Mouse (Mus musculus) induced T-regulatory cell, adult 2 months (primary cell): ENCODE data around the gene Cpsf6.

Experiments used
- DNase-seq: peaks from one replicate; pipeline ENCODE4 v3.0.0-alpha.2; 2012; ENCODE audit warnings: low read depth

The Cpsf6 gene

DNA sequence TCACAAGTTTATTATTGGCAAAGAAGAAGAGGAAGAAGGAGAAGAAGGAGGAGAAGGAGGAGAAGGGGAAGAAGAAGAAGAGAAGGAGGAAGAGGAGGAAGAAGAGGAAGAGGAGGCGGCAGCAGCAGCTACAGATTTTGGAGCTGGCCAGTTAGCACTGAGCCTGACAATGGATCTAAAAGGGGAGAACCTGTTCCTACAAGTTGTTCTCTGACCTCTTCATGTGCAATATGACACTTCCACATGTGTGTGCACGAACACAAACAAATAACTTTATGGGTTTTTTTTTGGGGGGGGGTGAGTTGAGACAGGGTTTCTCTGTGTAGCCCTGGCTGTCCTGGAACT is 5.2 kb upstream of the Cpsf6 start:
- DNase-seq, result no peak

DNA sequence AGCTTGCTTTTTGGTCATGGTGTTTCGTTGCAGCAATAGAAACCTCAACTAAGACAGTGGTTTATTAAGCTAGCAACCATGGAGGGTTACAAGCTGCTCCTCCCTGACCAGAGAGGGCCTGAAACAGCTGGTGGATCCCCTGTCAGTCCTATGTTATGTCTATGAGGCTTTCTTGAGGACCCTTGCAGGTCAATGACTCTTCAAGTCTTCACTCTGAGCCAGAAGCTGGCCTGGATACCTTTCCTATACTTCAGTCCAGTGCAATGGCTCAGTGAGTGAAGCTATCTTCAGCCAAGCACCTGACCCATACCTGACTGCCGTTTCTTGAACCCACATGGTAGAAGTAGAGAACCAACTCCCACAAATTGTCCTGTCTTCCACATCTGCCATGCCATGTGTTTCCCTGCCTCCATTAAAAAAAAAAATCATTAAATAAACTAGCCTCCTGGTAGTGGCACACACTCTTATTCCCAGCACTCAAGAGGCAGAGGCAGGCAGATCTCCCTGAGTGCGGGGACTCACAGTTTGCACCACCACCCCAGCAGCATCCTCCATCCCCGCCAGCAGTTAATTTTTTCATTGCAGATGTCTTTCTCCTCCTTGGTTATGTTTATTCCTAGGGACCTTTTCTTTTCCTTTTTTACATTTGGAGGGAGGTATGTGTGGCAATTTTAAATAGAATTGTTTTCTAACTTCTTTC is 4.7 kb upstream of the Cpsf6 start:
- no peak for DNase-seq

DNA sequence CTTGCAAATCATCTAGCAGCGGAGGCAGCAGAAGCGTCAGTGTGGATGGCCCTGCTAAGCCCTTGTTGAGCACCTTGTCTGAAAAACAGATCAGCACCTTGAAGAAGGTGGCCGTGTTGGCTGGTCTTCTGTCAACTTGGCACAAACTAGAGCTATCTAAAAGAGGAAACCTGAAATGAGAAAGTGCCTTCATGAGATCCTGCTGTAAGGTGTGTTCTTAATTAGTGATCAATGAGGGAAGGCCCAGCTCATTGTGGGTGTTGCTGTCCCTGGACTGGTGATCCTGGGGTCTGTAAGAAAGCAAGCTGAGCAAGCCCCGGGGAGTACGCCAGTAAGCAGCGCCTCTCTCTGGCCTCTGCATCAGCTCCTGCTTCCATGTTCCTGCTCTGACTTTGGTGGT is 4.1 kb upstream of the Cpsf6 start:
- no peak for DNase-seq

DNA sequence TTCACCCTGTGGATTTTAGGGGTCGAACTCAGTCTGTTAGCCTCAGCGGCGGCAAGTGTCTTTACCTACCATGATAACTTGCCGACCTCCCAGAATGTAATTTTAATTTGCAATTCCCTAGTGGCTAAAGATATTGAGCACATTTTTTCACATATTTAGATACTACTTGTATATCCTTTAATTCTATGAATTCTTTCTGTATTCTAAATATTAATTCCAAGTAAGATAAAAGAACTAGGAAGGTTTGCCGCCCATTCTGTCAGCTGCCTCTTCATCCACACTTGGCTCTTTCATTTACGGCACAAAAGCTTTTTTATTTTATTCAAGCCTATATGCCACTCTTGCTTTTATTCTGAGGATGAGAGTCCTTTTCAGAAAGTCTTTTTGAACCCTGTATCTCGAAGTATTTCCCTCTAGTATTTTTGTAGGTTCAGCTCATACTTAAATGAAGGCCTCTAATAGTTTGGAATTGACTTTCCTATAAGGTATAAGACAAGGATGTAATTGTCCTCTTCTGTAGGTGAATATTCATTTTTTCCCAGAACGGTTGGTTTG is 3.3 kb upstream of the Cpsf6 start:
- DNase-seq, result no peak

DNA sequence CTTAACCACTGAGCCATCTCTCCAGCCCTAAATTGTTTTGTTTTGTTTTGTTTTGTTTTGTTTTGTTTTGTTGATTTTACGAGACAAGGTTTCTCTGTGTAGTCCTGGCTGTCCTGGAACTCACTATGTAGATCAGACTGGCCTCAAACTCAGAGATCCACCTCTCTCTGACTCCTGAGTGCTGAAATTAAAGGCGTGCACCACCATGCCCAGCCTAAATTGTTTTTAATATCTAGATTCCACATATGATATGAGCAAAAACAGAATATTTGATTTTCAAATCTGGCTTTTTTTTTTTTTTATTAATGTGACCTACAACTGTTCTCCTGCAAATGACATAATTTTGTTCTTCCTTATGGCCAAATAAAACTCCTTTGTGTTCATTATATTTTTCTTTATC is 2.3 kb upstream of the Cpsf6 start:
- DNase-seq, result no peak

DNA sequence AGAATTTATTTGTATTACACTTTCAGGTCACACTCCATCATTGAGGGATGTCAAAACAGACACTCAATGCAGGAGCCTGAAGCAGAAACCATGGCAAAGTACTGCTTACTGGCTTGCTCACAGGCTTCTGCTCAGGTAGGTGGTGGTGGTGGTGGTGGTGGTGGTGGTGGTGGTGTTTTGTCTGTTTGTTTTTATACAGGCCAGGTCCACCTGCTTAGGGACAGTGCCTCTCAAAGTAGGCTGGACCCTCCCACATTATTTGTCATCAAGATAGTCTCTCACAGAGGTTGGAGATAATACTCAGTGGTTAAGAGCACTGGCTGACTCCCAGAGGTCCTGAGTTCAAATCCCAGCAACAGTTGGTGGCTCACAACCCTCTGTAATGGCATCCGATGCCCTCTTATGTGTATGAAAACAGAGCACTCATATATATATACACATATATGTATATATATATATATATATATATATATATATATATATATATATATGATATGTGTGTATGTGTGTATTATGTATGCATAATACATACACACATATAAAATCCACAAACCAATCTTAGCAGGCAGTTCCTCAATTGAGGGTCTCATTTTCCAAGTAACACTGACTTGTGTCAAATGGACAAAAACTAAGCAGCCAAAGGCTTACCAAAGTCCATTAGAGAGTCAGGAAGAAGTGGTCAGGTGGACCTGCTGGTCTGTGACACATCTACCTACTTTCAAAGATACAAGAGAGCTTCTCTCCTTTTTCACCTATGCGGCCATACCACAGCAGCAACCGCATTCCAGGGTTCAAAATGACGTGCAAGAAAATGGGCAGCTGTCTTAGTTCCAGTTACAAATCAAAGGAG is 1.1 kb upstream of the Cpsf6 start:
- no peak for DNase-seq

DNA sequence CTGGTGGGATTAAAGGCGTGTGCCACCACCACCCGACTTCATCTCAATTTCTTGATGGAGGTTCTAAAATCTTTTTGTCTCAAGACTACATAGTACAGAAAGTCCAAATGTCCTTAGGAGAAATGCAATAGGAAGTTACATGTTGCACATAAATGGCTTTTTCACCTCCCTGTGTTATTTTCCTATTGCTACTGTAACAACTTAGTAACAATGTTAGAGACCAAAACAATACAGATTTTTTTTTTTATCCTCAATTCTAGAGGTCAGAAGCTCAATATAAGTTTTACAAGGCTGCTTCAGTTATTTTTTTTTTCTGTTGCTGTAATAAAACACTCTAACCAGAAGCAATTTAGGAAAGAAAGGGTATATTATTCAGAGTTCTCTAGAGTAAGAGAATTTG is 374 bp downstream of the Cpsf6 start:
- DNase-seq, result no peak

DNA sequence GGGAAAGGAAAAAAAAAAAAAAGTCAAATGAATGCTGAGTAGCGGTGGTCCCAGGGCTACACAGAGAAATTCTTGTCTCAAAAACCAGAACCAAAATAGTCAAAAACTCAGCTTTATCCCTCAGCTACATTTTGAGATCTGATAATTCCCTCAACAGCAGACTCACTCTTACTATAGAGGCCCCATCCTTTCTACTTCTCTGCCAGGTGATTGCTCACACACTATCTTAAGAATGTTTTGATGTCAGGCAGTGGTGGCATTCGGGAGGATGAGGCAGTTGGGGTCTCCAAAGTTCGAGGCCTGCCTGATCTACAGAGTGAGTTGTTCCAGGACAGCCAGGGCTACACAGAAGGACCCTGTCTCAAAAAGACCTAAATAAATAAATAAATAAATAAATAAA is 1.2 kb downstream of the Cpsf6 start:
- no peak for DNase-seq

DNA sequence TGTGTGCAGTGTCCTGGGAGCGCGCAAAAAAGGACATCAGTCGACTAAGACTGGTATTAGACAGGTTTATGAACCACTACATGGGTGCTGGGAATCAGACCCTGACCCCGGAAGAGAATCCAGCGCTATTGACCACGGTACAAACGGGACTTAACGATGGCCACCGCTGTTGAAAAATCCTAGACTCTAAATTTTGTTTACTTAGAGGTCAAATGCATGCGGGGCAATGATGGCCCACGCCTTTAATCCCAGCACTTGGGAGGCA is 1.6 kb downstream of the Cpsf6 start:
- no peak for DNase-seq

DNA sequence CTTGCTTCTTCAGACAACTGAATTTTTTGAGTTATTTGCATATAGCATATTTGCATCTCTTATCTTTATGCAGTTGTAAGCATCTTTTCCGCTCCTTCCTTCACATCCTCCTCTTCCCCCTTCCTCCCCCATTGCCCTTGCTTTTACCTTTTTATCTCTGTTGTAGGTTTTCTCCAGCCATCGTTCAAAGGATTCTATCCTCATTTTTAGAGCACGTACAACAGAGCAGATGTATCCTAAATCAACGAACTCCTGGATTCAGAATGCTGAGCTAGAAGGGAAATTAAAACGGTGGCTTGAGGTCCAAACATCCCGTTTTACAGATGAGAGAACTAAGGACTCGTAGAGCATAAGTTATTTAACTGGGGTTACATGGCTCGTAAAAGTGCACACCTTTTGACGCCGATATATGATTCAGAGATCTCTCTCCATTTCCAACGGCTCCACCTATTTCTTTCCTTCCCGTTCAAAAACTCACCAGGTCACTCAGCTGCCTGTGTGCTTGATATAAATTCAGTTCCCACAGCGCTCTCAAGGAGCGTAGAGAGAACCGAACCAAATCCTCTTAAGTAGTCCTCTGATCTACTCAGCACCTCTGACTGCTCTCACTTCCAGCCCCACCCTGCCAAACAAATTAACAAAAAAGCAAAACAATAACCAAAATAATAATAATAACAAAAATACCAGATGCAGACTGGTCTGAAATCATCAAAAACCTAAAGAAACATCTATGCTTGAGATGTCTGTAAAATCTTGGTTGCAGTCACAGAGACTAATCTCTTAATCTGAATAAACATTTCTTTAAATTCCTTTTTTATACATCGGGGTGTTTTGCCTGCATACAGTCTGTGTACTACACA is 2.2 kb downstream of the Cpsf6 start:
- DNase-seq, result peak; percentile 69

DNA sequence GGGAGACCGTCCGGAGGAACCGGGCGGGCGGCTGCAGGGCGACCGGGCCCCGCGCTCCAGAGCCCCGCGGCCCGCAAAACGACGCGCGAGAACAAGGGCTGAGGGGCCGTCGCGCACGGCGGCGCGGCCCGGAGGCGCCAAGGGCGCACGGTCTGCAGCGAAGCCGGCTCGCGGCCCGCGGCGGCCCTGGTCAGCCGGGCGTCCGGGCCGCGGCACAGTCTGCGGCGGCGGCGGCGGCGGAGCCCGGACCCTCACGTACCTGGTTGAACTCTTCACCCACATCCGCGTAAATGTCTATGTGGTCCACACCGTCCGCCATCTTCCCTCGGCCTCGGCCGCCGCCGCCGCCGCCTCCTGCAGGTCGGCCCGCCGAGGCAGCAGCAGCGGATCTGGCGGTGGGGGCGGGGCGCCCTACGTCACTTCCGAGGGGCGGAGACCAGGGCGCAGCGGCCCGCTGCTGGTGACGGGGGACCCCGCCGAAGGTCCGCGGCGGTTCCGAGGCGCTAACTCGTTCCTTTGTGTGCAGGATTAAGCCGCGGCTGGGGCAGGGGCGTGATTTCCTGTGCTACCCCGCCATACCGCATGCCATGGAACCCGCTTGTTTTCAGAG is 3.1 kb downstream of the Cpsf6 start:
- peak; percentile 95 for DNase-seq

DNA sequence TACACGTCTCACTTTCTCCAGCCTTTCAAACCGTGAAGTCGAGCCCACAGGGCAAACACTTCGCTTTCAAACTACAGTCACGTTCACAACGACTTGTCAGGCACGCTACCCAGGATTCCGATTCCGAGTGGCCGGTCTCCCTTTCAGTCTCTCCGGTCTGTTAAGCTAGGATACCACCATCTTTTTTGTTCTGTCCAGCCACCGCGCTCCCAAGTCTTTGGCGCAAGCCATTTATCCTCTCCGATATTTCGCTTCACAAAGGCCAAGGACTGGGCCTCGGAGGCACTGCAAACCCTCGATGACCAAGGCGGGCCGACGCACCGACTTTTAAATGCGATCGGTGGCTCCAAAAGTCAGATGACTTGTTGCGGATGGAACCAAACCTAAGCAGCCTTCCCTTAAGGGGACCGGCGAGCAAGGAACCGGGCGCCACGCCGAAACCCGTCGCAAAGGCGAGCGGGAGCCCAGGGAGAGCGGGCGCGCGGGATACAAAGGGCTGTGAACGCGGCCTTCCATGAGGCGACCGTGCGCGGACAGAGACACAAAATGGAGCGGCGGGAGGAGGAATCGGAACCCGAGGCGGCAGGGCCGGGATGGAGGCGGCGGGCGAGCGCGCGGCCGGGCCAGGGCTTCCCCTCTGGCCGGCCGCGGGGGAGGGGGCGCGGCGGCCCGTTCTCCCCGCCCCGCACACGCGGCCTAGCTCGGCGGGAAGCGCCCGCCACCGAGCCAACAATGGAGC is 3.8 kb downstream of the Cpsf6 start:
- DNase-seq, result peak; percentile 69

DNA sequence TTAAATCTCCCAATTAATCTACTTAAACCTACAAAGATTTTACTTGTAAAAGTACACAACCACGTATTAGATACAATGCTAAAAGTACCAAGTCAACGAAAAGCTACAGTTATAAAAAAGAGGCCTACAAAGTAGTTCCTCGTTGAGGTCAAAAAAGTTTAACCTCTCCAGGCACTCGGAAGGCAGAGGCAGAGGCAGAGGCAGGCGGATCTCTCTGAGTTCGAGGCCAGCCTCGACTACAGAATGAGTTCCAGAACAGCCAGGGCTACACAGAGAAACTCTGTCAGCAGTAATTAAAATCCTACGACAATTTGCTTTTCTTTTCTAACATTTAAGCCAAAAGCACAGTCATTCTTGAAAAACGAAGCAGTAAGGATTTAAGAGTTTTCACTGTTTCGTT is 4.7 kb downstream of the Cpsf6 start:
- peak; percentile 47 for DNase-seq

DNA sequence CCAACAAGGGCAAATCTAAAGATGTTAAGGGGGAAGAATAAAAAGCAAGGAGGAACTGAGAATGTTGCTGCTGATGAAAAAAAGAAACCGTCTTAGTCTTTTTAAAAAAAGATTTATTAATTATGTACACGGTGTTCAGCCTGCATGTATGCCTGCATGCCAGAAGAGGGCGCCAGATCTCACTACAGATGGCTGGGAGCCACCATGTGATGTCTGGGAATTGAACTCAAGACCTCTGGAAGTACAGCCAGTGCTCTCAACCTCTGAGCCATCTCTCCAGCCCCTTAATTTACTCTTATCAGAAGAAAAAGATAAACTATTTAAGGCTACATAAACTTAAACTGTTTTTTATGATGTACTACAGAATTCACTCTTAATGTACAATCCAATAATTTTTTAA is 16.7 kb downstream of the Cpsf6 start:
- DNase-seq, result peak; percentile 86

DNA sequence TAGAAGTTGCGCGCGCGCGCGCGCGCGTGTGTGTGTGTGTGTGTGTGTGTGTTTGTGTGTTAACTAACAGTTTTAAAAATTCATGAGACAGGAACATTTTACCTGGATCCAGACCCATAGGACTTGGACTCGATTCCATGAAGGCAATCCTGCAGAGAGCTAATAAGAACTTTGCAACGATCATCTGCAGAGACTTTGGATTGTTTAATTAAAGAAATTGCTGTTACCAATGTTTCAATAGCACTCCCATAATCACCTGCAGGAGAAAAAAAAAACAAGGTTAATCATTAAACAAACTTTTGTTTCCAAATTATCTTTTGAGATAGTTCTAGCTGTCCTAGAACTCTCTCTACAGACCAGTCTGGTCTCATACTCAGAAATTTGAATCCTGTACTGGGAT is 20.9 kb downstream of the Cpsf6 start:
- no peak for DNase-seq

DNA sequence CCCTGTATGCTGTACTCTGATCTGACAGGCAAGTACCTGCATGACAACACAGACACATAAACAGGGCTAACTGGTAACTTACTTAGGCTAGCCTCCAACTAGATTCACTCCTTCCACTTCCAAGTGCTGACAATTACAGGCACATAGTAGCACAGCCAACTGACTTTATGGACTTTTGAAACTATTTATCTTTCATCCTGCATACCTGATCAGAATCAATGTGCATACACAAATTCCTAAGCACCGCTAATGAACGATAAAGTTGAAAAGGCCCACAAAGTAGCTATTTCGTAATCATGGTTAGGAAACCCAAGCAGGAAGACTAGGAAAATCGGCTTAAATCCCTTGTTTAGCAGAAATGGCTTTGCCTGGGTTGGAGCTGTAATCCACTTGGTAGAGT is 36.8 kb downstream of the Cpsf6 start:
- DNase-seq, result no peak

DNA sequence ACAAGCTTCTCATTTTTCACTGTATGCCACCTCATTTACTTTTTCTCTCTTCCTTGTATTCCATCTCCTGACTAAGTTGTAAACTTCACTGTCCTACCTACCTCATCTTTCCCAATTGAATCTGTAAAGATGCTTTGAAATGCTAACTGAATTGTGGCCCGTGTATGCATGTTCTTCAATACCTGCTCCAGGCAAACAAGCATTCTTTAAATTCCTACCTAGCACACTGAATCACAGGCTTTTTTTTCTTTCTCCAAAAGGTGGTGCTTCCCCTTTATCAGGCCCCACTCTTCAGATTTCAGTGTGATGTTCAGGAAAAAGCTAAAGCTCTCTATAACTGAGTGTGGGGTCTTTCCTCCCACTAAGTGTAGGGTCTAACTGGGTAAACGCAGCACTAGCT is 37.4 kb downstream of the Cpsf6 start:
- DNase-seq, result no peak

DNA sequence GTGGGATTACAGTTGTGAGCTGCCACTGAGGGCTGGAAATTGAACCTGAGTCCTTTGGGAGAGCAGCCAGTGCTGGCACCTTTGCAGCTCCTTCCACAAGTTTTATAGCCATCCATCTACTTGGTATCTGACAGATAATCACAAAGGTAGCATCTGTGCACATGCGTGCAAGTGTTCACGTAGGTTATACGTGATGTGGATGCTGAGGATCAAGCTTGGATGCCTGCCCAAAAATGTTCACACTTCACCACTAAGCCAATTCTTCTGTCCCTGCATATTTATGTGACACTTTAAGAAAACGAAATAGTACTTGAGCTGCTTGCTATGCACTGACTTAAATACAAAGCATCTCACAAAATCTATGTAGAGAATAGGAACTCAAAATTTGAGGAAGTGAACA is 38.8 kb downstream of the Cpsf6 start:
- no peak for DNase-seq

DNA sequence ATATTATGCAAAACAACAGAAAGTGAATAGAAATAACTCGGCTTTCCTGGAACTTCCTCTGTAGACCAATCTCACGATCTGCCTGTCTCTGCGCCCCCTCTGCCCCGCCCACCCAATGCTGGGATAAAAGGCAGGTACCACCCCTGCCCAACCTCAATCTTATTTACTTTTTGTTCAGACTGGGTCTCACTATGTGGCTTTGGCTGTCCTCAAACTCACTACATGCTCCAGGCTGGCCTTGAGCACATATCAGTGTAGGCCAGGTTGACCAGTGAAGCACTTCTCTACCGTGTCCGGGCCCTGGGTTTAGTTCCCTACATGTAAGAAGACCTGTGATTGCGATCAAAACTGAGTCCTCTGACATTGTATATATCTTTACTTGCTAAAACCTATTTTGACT is 40.6 kb downstream of the Cpsf6 start:
- no peak for DNase-seq

DNA sequence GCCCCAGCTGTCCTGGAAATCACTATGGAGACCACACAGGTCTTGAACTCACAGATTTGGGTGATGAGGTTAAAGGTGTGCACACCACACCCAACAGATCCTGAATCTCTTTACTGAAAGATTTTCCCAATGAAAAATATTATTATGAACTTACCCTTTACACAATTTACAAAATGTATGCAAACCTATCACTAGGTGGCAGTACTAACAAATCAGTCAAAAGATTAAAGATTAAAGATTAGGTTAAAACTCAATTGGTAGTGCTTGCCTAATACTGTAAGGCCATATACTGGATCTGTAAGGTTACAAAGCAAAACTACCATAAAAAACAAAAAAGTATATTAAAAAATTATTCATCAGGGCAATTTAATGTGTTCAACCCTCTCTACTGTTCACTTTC is 41.9 kb downstream of the Cpsf6 start:
- DNase-seq, result peak; percentile 58

DNA sequence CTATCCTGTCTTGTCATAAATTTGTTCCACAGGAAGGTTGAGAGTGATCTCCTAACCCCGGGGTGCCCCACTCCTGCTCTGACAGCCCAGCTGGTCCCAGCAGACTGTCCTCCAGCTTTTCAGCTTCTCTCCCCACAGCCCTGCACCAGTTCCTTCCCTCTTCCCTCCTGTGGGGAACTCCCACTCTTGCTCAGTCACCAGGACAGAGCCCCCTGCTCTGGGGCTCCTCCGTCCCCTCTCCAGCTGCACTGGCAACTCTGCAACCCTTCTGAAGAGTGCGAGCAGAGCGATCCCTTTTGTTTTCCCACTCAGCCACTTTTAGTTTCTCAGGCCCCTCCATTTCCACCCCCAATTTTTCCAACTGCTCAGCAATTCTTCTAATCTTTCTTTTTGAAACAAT is 44.2 kb downstream of the Cpsf6 start:
- DNase-seq, result no peak

DNA sequence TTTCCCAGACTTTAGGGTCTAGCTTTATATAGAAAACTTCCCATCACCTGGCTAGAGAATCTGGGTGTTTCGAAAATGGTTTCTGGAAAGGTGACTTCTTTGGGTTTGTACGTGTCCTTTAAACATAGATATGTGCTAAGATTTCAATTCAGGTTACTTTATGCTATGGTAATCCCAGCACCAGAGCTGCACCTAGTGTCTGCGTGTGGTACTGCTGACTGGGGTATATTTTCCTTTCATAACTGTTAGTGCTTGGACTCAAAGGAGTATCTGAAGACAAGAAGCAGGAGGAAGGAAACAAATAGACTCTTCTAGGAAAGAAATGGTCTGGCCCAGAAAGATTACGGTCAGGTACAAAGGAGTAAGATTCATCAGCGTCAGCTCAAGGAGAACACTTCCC is 49.3 kb downstream of the Cpsf6 start:
- DNase-seq, result peak; percentile 43
